Mouse (Mus musculus) myocyte (in vitro differentiated cells): ENCODE results near the gene Csf2rb2. TPM values are rescaled to one million over a fixed set of nuclear protein-coding genes. Genes with fewer than 3 reads are reported as not detected.
"Not testable (repeated sequence)": the region's sequence is repeated elsewhere in the genome, so short reads cannot be mapped to it uniquely, and the experiment has no call there.

Source experiments
- H3K27me3 ChIP-seq: one replicate; pipeline ENCODE4 v1.6.1; 2011; ENCODE audit not compliant: control insufficient read depth, insufficient read depth, insufficient read length
- H3K36me3 ChIP-seq: one replicate; pipeline ENCODE4 v1.6.1; 2011; ENCODE audit not compliant: control insufficient read depth, insufficient read depth
- H3K4me2 ChIP-seq: one replicate; pipeline ENCODE4 v1.6.1; 2011; ENCODE audit warnings: low read depth, control low read depth
- H3K4me3 ChIP-seq: one replicate; pipeline ENCODE4 v1.5.1; 2011; ENCODE audit warnings: mild to moderate bottlenecking, control low read depth, moderate library complexity
- H3K79me2 ChIP-seq: one replicate; pipeline ENCODE4 v1.6.1; 2011; ENCODE audit not compliant: control insufficient read depth, insufficient read depth
- H3ac ChIP-seq: one replicate; pipeline ENCODE4 v1.6.1; 2011; ENCODE audit not compliant: control insufficient read depth, insufficient read length
- CEBPB ChIP-seq: IDR thresholded peaks from 2 replicates; pipeline ENCODE4 v1.6.1; 2011; ENCODE audit warnings: mild to moderate bottlenecking, moderate library complexity; ENCODE audit not compliant: poor library complexity, insufficient read depth, severe bottlenecking
- E2F4 ChIP-seq: IDR thresholded peaks from one replicate; pipeline ENCODE4 v1.6.1; 2011; ENCODE audit warnings: mild to moderate bottlenecking, control low read depth, moderate library complexity; ENCODE audit not compliant: insufficient read depth
- MAX ChIP-seq: IDR thresholded peaks from one replicate; pipeline ENCODE4 v1.6.1; 2011; ENCODE audit warnings: low read depth, mild to moderate bottlenecking, control low read depth
- MYOD1 ChIP-seq, 3 experiments: IDR thresholded peaks; one replicate each; pipeline ENCODE4 v1.6.1; 2011; ENCODE audit warnings: control low read depth in 2 of 3, low read depth in 2 of 3, mild to moderate bottlenecking in 2 of 3, moderate library complexity in 1 of 3; ENCODE audit not compliant: insufficient read length in 2 of 3, control insufficient read depth in 1 of 3
- MYOG ChIP-seq, 3 experiments: IDR thresholded peaks; one replicate each; pipeline ENCODE4 v1.6.1; 2011; ENCODE audit warnings: control low read depth in 2 of 3, low read depth in 2 of 3, mild to moderate bottlenecking in 2 of 3; ENCODE audit not compliant: insufficient read length in 2 of 3, control insufficient read depth in 1 of 3, insufficient read depth in 1 of 3
- POLR2A ChIP-seq: IDR thresholded peaks from one replicate; pipeline ENCODE4 v1.6.1; 2011; ENCODE audit warnings: low read depth, mild to moderate bottlenecking, control low read depth, moderate library complexity; ENCODE audit not compliant: insufficient read length
- POLR2AphosphoS2 ChIP-seq: IDR thresholded peaks from one replicate; pipeline ENCODE4 v1.6.1; 2011; ENCODE audit warnings: low read depth, control low read depth; ENCODE audit not compliant: insufficient read length
- REST ChIP-seq: IDR thresholded peaks from one replicate; pipeline ENCODE4 v1.6.1; 2011; ENCODE audit warnings: mild to moderate bottlenecking, control low read depth, moderate library complexity; ENCODE audit not compliant: insufficient read depth, insufficient read length
- SRF ChIP-seq: IDR thresholded peaks from one replicate; pipeline ENCODE4 v1.6.1; 2011; ENCODE audit warnings: low read depth; ENCODE audit not compliant: control insufficient read depth, insufficient read length
- TCF12 ChIP-seq: IDR thresholded peaks from one replicate; pipeline ENCODE4 v1.6.1; 2011; ENCODE audit warnings: mild to moderate bottlenecking, control low read depth; ENCODE audit not compliant: poor library complexity, insufficient read depth, severe bottlenecking
- TCF3 ChIP-seq: IDR thresholded peaks from one replicate; pipeline ENCODE4 v1.6.1; 2011; ENCODE audit warnings: low read depth, control low read depth; ENCODE audit not compliant: insufficient read length
- USF1 ChIP-seq: IDR thresholded peaks from one replicate; pipeline ENCODE4 v1.6.1; 2011; ENCODE audit warnings: low read depth, mild to moderate bottlenecking, control low read depth, moderate library complexity
- polyA plus RNA-seq: library from polyadenylated mRNA; unstranded; fragments of >200 nt; fragmentation: generic; extraction: Trizol; gene quantifications from one replicate; pipeline ENCODE4 v1.2.1, GENCODE M21; 2012; ENCODE audit warnings: missing spikeins

The Csf2rb2 gene
- polyA plus RNA-seq, 1 experiment, result 0.14 TPM

DNA sequence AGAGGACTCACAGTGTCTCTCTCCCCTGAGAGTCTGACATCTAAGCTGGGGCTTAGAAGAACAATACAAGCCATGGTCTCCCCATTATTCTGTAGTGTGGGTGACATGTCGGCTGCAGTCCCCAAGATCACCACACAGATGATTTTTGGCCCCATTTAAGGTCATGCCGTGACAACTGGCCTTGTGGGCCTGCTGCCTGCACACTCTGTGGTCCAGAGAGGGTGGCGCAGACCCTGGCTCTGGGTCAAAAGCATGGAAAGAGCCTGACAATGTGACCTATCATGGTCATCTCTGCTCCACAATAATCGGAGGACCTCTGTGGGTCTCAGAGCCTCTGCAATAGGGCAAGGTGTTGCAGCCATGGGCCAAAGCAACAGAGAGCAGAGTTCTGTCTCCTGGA is 11.8 kb downstream of the Csf2rb2 start:
- TF ChIP-seq SRF (no peak), TCF12 (no peak), USF1 (no peak)
- H3K4me3 ChIP-seq, result no peak overlapping the region
- no peak overlapping the region for H3ac ChIP-seq
- no peaks in the 10 kb centered on the region for H3K27me3 ChIP-seq
- no peaks in the 10 kb centered on the region for H3K79me2 ChIP-seq
- H3K36me3 ChIP-seq, result no peaks in the 10 kb centered on the region
- H3K4me2 ChIP-seq, result no peak overlapping the region

DNA sequence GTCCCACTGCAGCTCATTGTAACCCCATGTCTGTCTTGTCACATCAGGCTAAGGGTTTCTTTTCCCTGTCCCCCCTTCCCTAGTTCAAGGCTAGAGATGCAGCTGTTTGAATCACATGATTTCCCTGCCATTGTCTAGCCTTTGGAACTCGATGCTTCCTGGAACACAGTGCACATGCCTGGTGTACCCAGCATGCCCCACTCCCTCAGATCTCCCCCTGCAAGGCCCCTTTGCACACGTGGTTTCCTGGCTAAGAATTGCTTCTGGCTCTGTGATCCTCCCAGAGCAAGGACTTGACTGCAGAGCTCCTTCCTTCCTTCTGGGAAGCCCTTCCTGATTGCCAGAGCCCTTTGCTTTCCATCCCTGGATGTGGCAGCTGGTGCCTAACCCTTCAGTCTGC is 12.3 kb downstream of the Csf2rb2 start:
- not testable (repeated sequence) for H3ac ChIP-seq, H3K79me2 ChIP-seq, H3K4me2 ChIP-seq, H3K36me3 ChIP-seq, H3K27me3 ChIP-seq, H3K4me3 ChIP-seq

DNA sequence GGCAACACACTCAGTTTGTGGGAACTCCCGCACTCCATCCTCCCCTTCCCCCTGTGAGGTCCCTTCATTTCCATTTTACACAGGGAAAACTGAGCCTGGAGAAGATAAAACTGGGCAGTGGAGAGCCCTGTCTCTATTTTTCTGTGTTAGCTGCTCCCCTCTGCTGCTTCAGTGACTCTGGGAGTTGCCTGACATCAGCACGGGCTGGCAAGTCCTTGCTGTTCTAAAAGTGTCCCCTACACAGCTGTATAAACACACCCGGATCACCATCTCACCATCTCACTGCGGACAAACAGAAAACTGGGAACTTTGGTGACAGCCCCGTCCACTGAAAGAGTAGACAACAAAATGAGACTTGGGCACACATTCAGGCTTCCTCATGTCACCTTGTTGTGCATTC is 15.7 kb downstream of the Csf2rb2 start:
- not testable (repeated sequence) for H3K4me3 ChIP-seq, H3ac ChIP-seq, H3K27me3 ChIP-seq, H3K79me2 ChIP-seq, H3K4me2 ChIP-seq, H3K36me3 ChIP-seq

DNA sequence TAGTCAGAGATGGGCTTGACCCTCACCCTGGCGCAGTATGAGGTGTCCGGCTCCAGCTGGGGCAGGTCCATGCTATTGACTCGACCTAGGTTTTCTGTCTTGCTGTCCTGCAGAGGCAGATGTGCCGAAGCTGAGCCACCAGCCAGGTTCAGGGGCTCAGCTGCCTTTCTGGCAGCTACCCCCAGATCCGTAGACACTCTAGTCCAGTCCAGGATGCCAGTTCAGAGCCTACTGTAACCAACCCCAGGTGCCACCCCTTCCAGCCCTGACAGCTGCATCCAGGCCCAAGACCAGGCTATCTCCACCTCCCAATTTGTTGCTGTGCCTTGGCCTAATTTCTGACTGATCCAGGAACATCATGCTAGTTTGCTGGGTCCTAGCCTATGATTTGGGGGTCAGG is 17.6 kb downstream of the Csf2rb2 start:
- H3ac ChIP-seq, result no peak overlapping the region
- H3K79me2 ChIP-seq, result no peaks in the 10 kb centered on the region
- no peaks in the 10 kb centered on the region for H3K36me3 ChIP-seq
- H3K4me3 ChIP-seq, result no peak overlapping the region
- no peaks in the 10 kb centered on the region for H3K27me3 ChIP-seq
- H3K4me2 ChIP-seq, result no peak overlapping the region
- TF ChIP-seq POLR2A (no peak), TCF3 (no peak), CEBPB (no peak), USF1 (no peak), SRF (no peak), REST (no peak), POLR2AphosphoS2 (no peak), MYOD1 (IDR thresholded peaks at IDR 0.05; ENCODE audit: control insufficient read depth in 1 of 3, insufficient read length in 2 of 3, low read depth in 2 of 3) (no peak), MYOG (IDR thresholded peaks at IDR 0.05; ENCODE audit: control insufficient read depth in 1 of 3, insufficient read depth in 1 of 3, insufficient read length in 2 of 3, low read depth in 2 of 3) (no peak), TCF12 (no peak), E2F4 (no peak), MAX (no peak)

DNA sequence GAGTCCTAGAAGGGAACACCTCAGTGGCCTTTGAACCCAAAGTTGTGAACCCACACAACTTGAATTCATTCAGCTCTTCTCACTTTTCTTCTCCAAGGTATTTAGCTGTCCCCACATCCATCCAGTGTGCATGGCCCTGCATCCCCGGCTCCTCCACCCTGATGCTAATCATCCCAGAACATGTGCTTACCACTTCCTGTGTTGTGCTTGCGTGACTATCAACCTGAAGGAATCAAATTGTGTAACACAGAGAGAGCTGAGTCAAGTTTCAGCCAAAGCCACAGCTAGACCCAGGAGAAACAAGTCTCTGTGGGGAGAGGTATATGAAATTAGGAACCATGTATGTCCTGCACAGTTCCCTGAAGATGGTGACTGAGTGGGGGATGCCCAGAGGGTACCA is 27.2 kb downstream of the Csf2rb2 start:
- Histone ChIP-seq H3K4me3 (no peak overlapping the region), H3K36me3 (no peaks in the 10 kb centered on the region), H3K4me2 (no peak overlapping the region), H3ac (no peak overlapping the region), H3K79me2 (no peaks in the 10 kb centered on the region), H3K27me3 (no peaks in the 10 kb centered on the region)
- TF ChIP-seq CEBPB (no peak), E2F4 (no peak), MYOD1 (IDR thresholded peaks at IDR 0.05; ENCODE audit: control insufficient read depth in 1 of 3, insufficient read length in 2 of 3, low read depth in 2 of 3) (no peak), USF1 (no peak), TCF12 (no peak), SRF (no peak), REST (no peak), POLR2AphosphoS2 (no peak), POLR2A (no peak), MYOG (IDR thresholded peaks at IDR 0.05; ENCODE audit: control insufficient read depth in 1 of 3, insufficient read depth in 1 of 3, insufficient read length in 2 of 3, low read depth in 2 of 3) (no peak), MAX (no peak), TCF3 (no peak)

DNA sequence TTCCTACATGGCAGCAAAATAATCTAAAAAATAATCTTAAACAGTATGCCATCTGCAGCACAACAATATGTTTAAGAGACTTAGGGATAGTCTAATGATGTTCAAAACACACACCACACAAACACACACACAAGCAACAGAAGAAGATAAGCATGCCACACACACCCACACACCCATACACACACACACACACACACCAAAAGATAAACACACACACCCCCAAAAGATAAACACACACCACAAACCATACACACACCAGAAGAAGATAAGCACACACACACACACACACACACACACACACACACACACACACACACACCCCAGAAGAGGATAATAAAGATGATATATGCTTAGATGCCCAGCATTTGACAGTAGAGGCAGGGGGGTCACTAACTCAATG is 34.3 kb downstream of the Csf2rb2 start:
- TF ChIP-seq MYOG (IDR thresholded peaks at IDR 0.05; ENCODE audit: control insufficient read depth in 1 of 3, insufficient read depth in 1 of 3, insufficient read length in 2 of 3, low read depth in 2 of 3) (no peak), POLR2AphosphoS2 (no peak), REST (no peak), TCF12 (no peak), MYOD1 (IDR thresholded peaks at IDR 0.05; ENCODE audit: control insufficient read depth in 1 of 3, insufficient read length in 2 of 3, low read depth in 2 of 3) (no peak), POLR2A (no peak), USF1 (no peak), E2F4 (no peak), TCF3 (no peak), MAX (no peak), SRF (no peak), CEBPB (no peak)
- Histone ChIP-seq H3K27me3 (no peaks in the 10 kb centered on the region), H3ac (no peak overlapping the region), H3K79me2 (no peaks in the 10 kb centered on the region), H3K36me3 (no peaks in the 10 kb centered on the region), H3K4me2 (no peak overlapping the region), H3K4me3 (no peak overlapping the region)
